Mouse (Mus musculus): ENCODE data around the gene Zfp831. TPM values are rescaled to one million over a fixed set of nuclear protein-coding genes. Genes with fewer than 3 reads are reported as not detected.

The Zfp831 gene
- polyA plus RNA-seq, 1 experiment = 0.41 TPM

GRCm38 (mm10) chr2:174613221-174613620, 30.1 kb upstream of the Zfp831 start:
- H3K27ac ChIP-seq (ENCODE audit: insufficient read depth, low read depth, low read length) = peak overlapping the region; percentile 29; the same call in 1 of the 2 replicates
- no peaks in the 10 kb centered on the region for H3K36me3 ChIP-seq (ENCODE audit: control insufficient read depth, insufficient read depth, low read length)
- H3K4me1 ChIP-seq (ENCODE audit: control insufficient read depth, insufficient read depth, insufficient read length, low read length) = no peaks in the 10 kb centered on the region
- H3K4me3 ChIP-seq (ENCODE audit: low read depth, low read length) = peak overlapping the region; percentile 14; the same call in 1 of the 2 replicates
- H3K27me3 ChIP-seq (ENCODE audit: control insufficient read depth, insufficient read depth, low read length) = no peaks in the 10 kb centered on the region
- WGBS = 75% methylated on average over 8 of the region's 8 CpGs
- TF ChIP-seq CTCF (IDR thresholded peaks at IDR 0.05; ENCODE audit: extremely low read depth, insufficient read length, insufficient replicate concordance, low read depth, low read length) (no peak), POLR2A (IDR thresholded peaks at IDR 0.05; ENCODE audit: low read depth, low read length) (no peak)

- Histone ChIP-seq H3K36me3 (ENCODE audit: control insufficient read depth, insufficient read depth, low read length) (no peaks in the 10 kb centered on the region), H3K4me3 (ENCODE audit: low read depth, low read length) (peak overlapping the region; percentile 55), H3K4me1 (ENCODE audit: control insufficient read depth, insufficient read depth, insufficient read length, low read length) (no peaks in the 10 kb centered on the region), H3K27me3 (ENCODE audit: control insufficient read depth, insufficient read depth, low read length) (no peaks in the 10 kb centered on the region), H3K27ac (ENCODE audit: insufficient read depth, low read depth, low read length) (peak overlapping the region; percentile 72)
- 67% methylated on average over 11 of the region's 11 CpGs for WGBS
- TF ChIP-seq POLR2A (IDR thresholded peaks at IDR 0.05; ENCODE audit: low read depth, low read length) (0 out of 2 replicates have a peak, but pooled peaks have one; percentile 23), CTCF (IDR thresholded peaks at IDR 0.05; ENCODE audit: extremely low read depth, insufficient read length, insufficient replicate concordance, low read depth, low read length) (no peak)
Measured at GRCm38 (mm10) chr2:174613921-174614441, 29.4 kb upstream of the Zfp831 start.

- no peaks in the 10 kb centered on the region for H3K36me3 ChIP-seq (ENCODE audit: control insufficient read depth, insufficient read depth, low read length)
- H3K4me1 ChIP-seq (ENCODE audit: control insufficient read depth, insufficient read depth, insufficient read length, low read length) = no peaks in the 10 kb centered on the region
- TF ChIP-seq CTCF (IDR thresholded peaks at IDR 0.05; ENCODE audit: extremely low read depth, insufficient read length, insufficient replicate concordance, low read depth, low read length) (no peak), POLR2A (IDR thresholded peaks at IDR 0.05; ENCODE audit: low read depth, low read length) (no peak)
Measured at GRCm38 (mm10) chr2:174621881-174622280, 21.5 kb upstream of the Zfp831 start.

GRCm38 (mm10) chr2:174624430-174624829, 18.9 kb upstream of the Zfp831 start:
- Histone ChIP-seq H3K27me3 (ENCODE audit: control insufficient read depth, insufficient read depth, low read length) (no peaks in the 10 kb centered on the region), H3K36me3 (ENCODE audit: control insufficient read depth, insufficient read depth, low read length) (no peaks in the 10 kb centered on the region), H3K4me1 (ENCODE audit: control insufficient read depth, insufficient read depth, insufficient read length, low read length) (no peaks in the 10 kb centered on the region), H3K4me3 (ENCODE audit: low read depth, low read length) (no peak overlapping the region), H3K27ac (ENCODE audit: insufficient read depth, low read depth, low read length) (no peak overlapping the region)
- 84% methylated on average over 7 of the region's 7 CpGs for WGBS
- TF ChIP-seq POLR2A (IDR thresholded peaks at IDR 0.05; ENCODE audit: low read depth, low read length) (no peak), CTCF (IDR thresholded peaks at IDR 0.05; ENCODE audit: extremely low read depth, insufficient read length, insufficient replicate concordance, low read depth, low read length) (no peak)

More at GRCm38 (mm10) chr2:174621881-174622280, 21.5 kb upstream of the Zfp831 start:
- no peaks in the 10 kb centered on the region for H3K27me3 ChIP-seq (ENCODE audit: control insufficient read depth, insufficient read depth, low read length)
- H3K27ac ChIP-seq (ENCODE audit: insufficient read depth, low read depth, low read length) = no peak overlapping the region
- WGBS = 66% methylated on average over 7 of the region's 7 CpGs
- H3K4me3 ChIP-seq (ENCODE audit: low read depth, low read length) = no peak overlapping the region

GRCm38 (mm10) chr2:174627021-174627420, 16.3 kb upstream of the Zfp831 start:
- H3K4me1 ChIP-seq (ENCODE audit: control insufficient read depth, insufficient read depth, insufficient read length, low read length) = no peaks in the 10 kb centered on the region
- H3K27ac ChIP-seq (ENCODE audit: insufficient read depth, low read depth, low read length) = no peak overlapping the region
- no peak overlapping the region for H3K4me3 ChIP-seq (ENCODE audit: low read depth, low read length)
- TF ChIP-seq POLR2A (IDR thresholded peaks at IDR 0.05; ENCODE audit: low read depth, low read length) (no peak), CTCF (IDR thresholded peaks at IDR 0.05; ENCODE audit: extremely low read depth, insufficient read length, insufficient replicate concordance, low read depth, low read length) (no peak)
- H3K36me3 ChIP-seq (ENCODE audit: control insufficient read depth, insufficient read depth, low read length) = no peaks in the 10 kb centered on the region
- WGBS = 68% methylated on average over 8 of the region's 8 CpGs
- H3K27me3 ChIP-seq (ENCODE audit: control insufficient read depth, insufficient read depth, low read length) = no peaks in the 10 kb centered on the region

GRCm38 (mm10) chr2:174629299-174629850, 14.0 kb upstream of the Zfp831 start:
- 65% methylated on average over 6 of the region's 6 CpGs for WGBS

GRCm38 (mm10) chr2:174636750-174637149, 6.6 kb upstream of the Zfp831 start:
- Histone ChIP-seq H3K4me1 (ENCODE audit: control insufficient read depth, insufficient read depth, insufficient read length, low read length) (no peaks in the 10 kb centered on the region), H3K36me3 (ENCODE audit: control insufficient read depth, insufficient read depth, low read length) (no peaks in the 10 kb centered on the region), H3K27ac (ENCODE audit: insufficient read depth, low read depth, low read length) (no peak overlapping the region), H3K4me3 (ENCODE audit: low read depth, low read length) (no peak overlapping the region), H3K27me3 (ENCODE audit: control insufficient read depth, insufficient read depth, low read length) (no peaks in the 10 kb centered on the region)
- WGBS = 48% methylated on average over 1 of the region's 1 CpGs
- TF ChIP-seq POLR2A (IDR thresholded peaks at IDR 0.05; ENCODE audit: low read depth, low read length) (no peak), CTCF (IDR thresholded peaks at IDR 0.05; ENCODE audit: extremely low read depth, insufficient read length, insufficient replicate concordance, low read depth, low read length) (no peak)

More at GRCm38 (mm10) chr2:174629299-174629850, 14.0 kb upstream of the Zfp831 start:
- Histone ChIP-seq H3K27me3 (ENCODE audit: control insufficient read depth, insufficient read depth, low read length) (no peaks in the 10 kb centered on the region), H3K4me1 (ENCODE audit: control insufficient read depth, insufficient read depth, insufficient read length, low read length) (no peaks in the 10 kb centered on the region), H3K4me3 (ENCODE audit: low read depth, low read length) (no peak overlapping the region), H3K27ac (ENCODE audit: insufficient read depth, low read depth, low read length) (no peak overlapping the region), H3K36me3 (ENCODE audit: control insufficient read depth, insufficient read depth, low read length) (no peaks in the 10 kb centered on the region)
- no peak for TF ChIP-seq CTCF (IDR thresholded peaks at IDR 0.05; ENCODE audit: extremely low read depth, insufficient read length, insufficient replicate concordance, low read depth, low read length)
- no peak for TF ChIP-seq POLR2A (IDR thresholded peaks at IDR 0.05; ENCODE audit: low read depth, low read length)
